19 mouse cellular contexts compared by ENCODE assay signal in genomic region chr5:9272976-9273375, GRCm38 (mm10). TPM values are rescaled to one million over a fixed set of nuclear protein-coding genes. Genes with fewer than 3 reads are reported as not detected.
"Had no signal": no experiment of that assay in that cellular context is flagged by ENCODE, and none has a peak within 500 bp of the region (broad histone marks: within the 10 kb centered on the region; RNA-seq: fewer than 3 reads in every experiment).

No protein-coding gene starts in this region.

- H3K9ac ChIP-seq: limb, embryonic 15.5 days; liver, embryonic 14.5 days; lung, embryonic 15.5 days; midbrain, embryonic 12.5 days; neural tube, embryonic 13.5 days; neural tube, embryonic 15.5 days had no signal

- H3K4me3 ChIP-seq: limb, embryonic 15.5 days; lung, embryonic 15.5 days; midbrain, embryonic 10.5 days; midbrain, embryonic 12.5 days; myocyte; neural tube, embryonic 13.5 days; neural tube, embryonic 15.5 days had no signal

- H3K9me3 ChIP-seq: limb, embryonic 15.5 days; lung, embryonic 15.5 days; midbrain, embryonic 10.5 days; neural tube, embryonic 13.5 days; neural tube, embryonic 15.5 days had no signal

- H3K36me3 ChIP-seq: limb, embryonic 15.5 days; lung, embryonic 15.5 days; midbrain, embryonic 10.5 days; midbrain, embryonic 12.5 days; neural tube, embryonic 13.5 days; neural tube, embryonic 15.5 days had no signal

- H3K27ac ChIP-seq: limb, embryonic 15.5 days; liver, embryonic 14.5 days; lung, embryonic 15.5 days; midbrain, embryonic 10.5 days; midbrain, embryonic 12.5 days; neural tube, embryonic 13.5 days; neural tube, embryonic 15.5 days had no signal

- H3K4me2 ChIP-seq: limb, embryonic 15.5 days; lung, embryonic 15.5 days; midbrain, embryonic 12.5 days; neural tube, embryonic 13.5 days; neural tube, embryonic 15.5 days had no signal

- H3K27me3 ChIP-seq: limb, embryonic 15.5 days; lung, embryonic 15.5 days; midbrain, embryonic 12.5 days; neural tube, embryonic 13.5 days; neural tube, embryonic 15.5 days had no signal

- H3K4me1 ChIP-seq: limb, embryonic 15.5 days; lung, embryonic 15.5 days; midbrain, embryonic 10.5 days; midbrain, embryonic 12.5 days had no signal

- ATAC-seq: midbrain, embryonic 16.5 days had no signal

- DNase-seq: lung, postnatal 4 days; midbrain, embryonic 14.5 days; retina, postnatal 1 day; right cerebral cortex, adult 18-20 months; right cerebral cortex, postnatal 25 days; right cerebral cortex, postnatal 4 days; spleen, adult 18-20 months; thymus, adult 18-20 months; thymus, postnatal 14 days; thymus, postnatal 36 days had no signal

RNA-seq across cellular contexts. Expression of gene 9330182L06Rik, which starts 7.1 kb away (rescaled TPM):
- polyA plus RNA-seq: myocyte had no signal
